Mouse (Mus musculus) CH12.LX (cell line): ENCODE results near the gene Lman1l. TPM values are rescaled to one million over a fixed set of nuclear protein-coding genes. Genes with fewer than 3 reads are reported as not detected.

ENCODE experiments used
- DNase-seq: peaks from one replicate; pipeline ENCODE4 v3.0.0-alpha.2; 2013; ENCODE audit errors: extremely low read depth
- H3K27ac ChIP-seq: 2 replicates; pipeline ENCODE4 v1.5.1; 2012; ENCODE audit warnings: low read depth, mild to moderate bottlenecking, control low read depth, moderate library complexity; ENCODE audit not compliant: insufficient read depth
- H3K27me3 ChIP-seq: replicated peaks from 2 replicates; pipeline ENCODE3; 2012; ENCODE audit warnings: inconsistent platforms
- H3K36me3 ChIP-seq, 2 experiments: replicated peaks in 1 of 2; 2 replicates each; pipeline versions ENCODE3 to v1.6.1; 2012; ENCODE audit warnings: inconsistent platforms in 1 of 2, low read length in 1 of 2, mild to moderate bottlenecking in 1 of 2, mixed read lengths in 1 of 2, moderate library complexity in 1 of 2; ENCODE audit not compliant: control insufficient read depth in 1 of 2, insufficient read depth in 1 of 2
- H3K4me1 ChIP-seq, 2 experiments: 2 replicates each; pipeline ENCODE4 v1.6.1; 2012; ENCODE audit warnings: inconsistent platforms in 1 of 2, moderate library complexity in 1 of 2; ENCODE audit not compliant: insufficient read depth in 2 of 2, control insufficient read depth in 1 of 2
- H3K4me2 ChIP-seq: 2 replicates; pipeline ENCODE4 v1.6.1; 2012; ENCODE audit warnings: low read depth, mild to moderate bottlenecking, control low read depth; ENCODE audit not compliant: poor library complexity, insufficient read depth, severe bottlenecking
- H3K4me3 ChIP-seq, 3 experiments: fragments of 150-350 bp in 1 of 3; sonication (generic) in 1 of 3; replicated peaks in 1 of 3; 2 replicates each; pipeline versions ENCODE3 to v1.5.1; 2011 to 2012; ENCODE audit warnings: low read depth in 2 of 3, low read length in 2 of 3, mild to moderate bottlenecking in 2 of 3, moderate library complexity in 2 of 3, control low read depth in 1 of 3, improper control_type of control experiment in 1 of 3, inconsistent platforms in 1 of 3, mixed read lengths in 1 of 3; ENCODE audit not compliant: poor library complexity in 1 of 3
- H3K79me2 ChIP-seq: replicated peaks from 2 replicates; pipeline ENCODE4 v1.6.1; 2012; ENCODE audit warnings: mild to moderate bottlenecking, moderate library complexity; ENCODE audit not compliant: control insufficient read depth, poor library complexity, insufficient read depth, severe bottlenecking; ENCODE audit errors: extremely low read depth
- H3K9ac ChIP-seq: 2 replicates; pipeline ENCODE4 v1.6.1; 2012; ENCODE audit warnings: low read depth, mild to moderate bottlenecking, control low read depth, moderate library complexity; ENCODE audit not compliant: insufficient read depth
- H3K9me3 ChIP-seq: replicated peaks from 2 replicates; pipeline ENCODE3; 2012; ENCODE audit warnings: low read length, inconsistent platforms, mixed read lengths
- CHD1 ChIP-seq: IDR thresholded peaks from 2 replicates; pipeline ENCODE4 v1.6.1; 2012; ENCODE audit warnings: low read depth, low read length, improper control_type of control experiment, inconsistent platforms
- CTCF ChIP-seq, 2 experiments: IDR thresholded peaks in 1 of 2; conservative IDR thresholded peaks in 1 of 2; 2 replicates each; pipeline ENCODE4 v1.5.1; 2011 to 2012; ENCODE audit warnings: low read depth in 2 of 2, low read length in 2 of 2, improper control_type of control experiment in 1 of 2, inconsistent platforms in 1 of 2, mild to moderate bottlenecking in 1 of 2, moderate library complexity in 1 of 2
- ELF1 ChIP-seq: IDR thresholded peaks from 2 replicates; pipeline ENCODE4 v1.6.1; 2014; ENCODE audit warnings: low read depth, mild to moderate bottlenecking, inconsistent platforms, low read length, improper control_type of control experiment
- EP300 ChIP-seq: IDR thresholded peaks from 2 replicates; pipeline ENCODE4 v1.6.1; 2011; ENCODE audit warnings: low read length, improper control_type of control experiment
- ETS1 ChIP-seq: conservative IDR thresholded peaks from 2 replicates; pipeline ENCODE4 v1.6.1; 2012; ENCODE audit warnings: low read depth, mild to moderate bottlenecking, inconsistent platforms, low read length, improper control_type of control experiment, moderate library complexity
- GABPA ChIP-seq: IDR thresholded peaks from 2 replicates; pipeline ENCODE4 v1.6.1; 2012; ENCODE audit warnings: low read depth, low read length, improper control_type of control experiment, inconsistent platforms; ENCODE audit not compliant: insufficient replicate concordance
- HCFC1 ChIP-seq: IDR thresholded peaks from 2 replicates; pipeline ENCODE4 v1.6.1; 2012; ENCODE audit warnings: low read depth, mild to moderate bottlenecking, inconsistent platforms, low read length, improper control_type of control experiment
- IRF4 ChIP-seq: IDR thresholded peaks from 2 replicates; pipeline ENCODE4 v1.6.1; 2014; ENCODE audit warnings: low read depth, mild to moderate bottlenecking, inconsistent platforms, low read length, improper control_type of control experiment
- MAFK ChIP-seq: IDR thresholded peaks from 2 replicates; pipeline ENCODE4 v1.6.1; 2011; ENCODE audit warnings: low read length, improper control_type of control experiment; ENCODE audit not compliant: insufficient replicate concordance
- MAZ ChIP-seq: IDR thresholded peaks from 2 replicates; pipeline ENCODE4 v1.6.1; 2012; ENCODE audit warnings: low read depth, mild to moderate bottlenecking, inconsistent platforms, low read length, improper control_type of control experiment, moderate library complexity
- MEF2A ChIP-seq: IDR thresholded peaks from 2 replicates; pipeline ENCODE4 v1.6.1; 2014; ENCODE audit warnings: low read depth, mild to moderate bottlenecking, inconsistent platforms, low read length, improper control_type of control experiment, borderline replicate concordance
- MXI1 ChIP-seq: IDR thresholded peaks from 2 replicates; pipeline ENCODE4 v1.6.1; 2011; ENCODE audit warnings: mild to moderate bottlenecking, low read depth, low read length, improper control_type of control experiment
- NELFE ChIP-seq: IDR thresholded peaks from 2 replicates; pipeline ENCODE4 v1.6.1; 2011; ENCODE audit warnings: low read depth, low read length, improper control_type of control experiment
- NRF1 ChIP-seq: IDR thresholded peaks from 2 replicates; pipeline ENCODE4 v1.6.1; 2014; ENCODE audit warnings: low read depth, mild to moderate bottlenecking, inconsistent platforms, low read length, improper control_type of control experiment, moderate library complexity
- PAX5 ChIP-seq: IDR thresholded peaks from 2 replicates; pipeline ENCODE4 v1.6.1; 2012; ENCODE audit warnings: low read length, inconsistent platforms, mixed read lengths
- POLR2A ChIP-seq: IDR thresholded peaks from 2 replicates; pipeline ENCODE4 v1.6.1; 2011; ENCODE audit warnings: low read depth, mild to moderate bottlenecking, improper control_type of control experiment, low read length
- POLR2AphosphoS2 ChIP-seq: IDR thresholded peaks from 2 replicates; pipeline ENCODE4 v1.6.1; 2011; ENCODE audit warnings: low read depth, low read length, improper control_type of control experiment
- SIN3A ChIP-seq: IDR thresholded peaks from 2 replicates; pipeline ENCODE4 v1.6.1; 2012; ENCODE audit warnings: low read length, improper control_type of control experiment, inconsistent platforms
- TCF12 ChIP-seq: IDR thresholded peaks from 2 replicates; pipeline ENCODE4 v1.6.1; 2014; ENCODE audit warnings: low read depth, mild to moderate bottlenecking, inconsistent platforms, low read length, improper control_type of control experiment
- UBTF ChIP-seq: IDR thresholded peaks from 2 replicates; pipeline ENCODE4 v1.6.1; 2012; ENCODE audit warnings: low read depth, mild to moderate bottlenecking, inconsistent platforms, low read length, improper control_type of control experiment, moderate library complexity
- USF2 ChIP-seq: conservative IDR thresholded peaks from 2 replicates; pipeline ENCODE4 v1.6.1; 2011; ENCODE audit warnings: low read depth, low read length, improper control_type of control experiment
- ZC3H11A ChIP-seq: IDR thresholded peaks from 2 replicates; pipeline ENCODE4 v1.6.1; 2012; ENCODE audit warnings: low read depth, mild to moderate bottlenecking, inconsistent platforms, low read length, improper control_type of control experiment
- ZKSCAN1 ChIP-seq: IDR thresholded peaks from 2 replicates; pipeline ENCODE4 v1.6.1; 2012; ENCODE audit warnings: low read depth, inconsistent platforms, low read length, improper control_type of control experiment, borderline replicate concordance
- ZNF384 ChIP-seq: IDR thresholded peaks from 2 replicates; pipeline ENCODE4 v1.6.1; 2012; ENCODE audit warnings: low read depth, low read length, improper control_type of control experiment, inconsistent platforms
- dilution Hi-C: fragments of 300-500 bp; cut with MboI; formaldehyde crosslinking; loops from 2 replicates; pipeline ENCODE4 v1.14.3; 2020; ENCODE audit warnings: low sequenced_read_pairs; ENCODE audit not compliant: extremely low pct_unique_long_range_greater_than_20kb, extremely low pct_ligation_motif_present
- in situ Hi-C: fragments of 300-500 bp; cut with MboI; formaldehyde crosslinking; loops from 3 replicates; pipeline ENCODE4 v1.14.3; 2019; ENCODE audit warnings: low sequenced_read_pairs, low pct_ligation_motif_present, low pct_unique_long_range_greater_than_20kb, mixed read lengths
- polyA plus RNA-seq: library from polyadenylated mRNA; unstranded; fragments of >175 nt; gene quantifications from 2 replicates; pipeline ENCODE4 v1.2.1, GENCODE M21; 2012; ENCODE audit warnings: low read depth; ENCODE audit not compliant: insufficient read length
- total RNA-seq, 2 experiments: library from RNA; depleted of rRNA; stranded (reverse); fragments of 300-350 nt in 1 of 2; fragments of >200 nt in 1 of 2; gene quantifications; 2 replicates each; pipeline ENCODE4 v1.2.3; 2012 to 2014

The Lman1l gene
- total and polyA plus RNA-seq, 3 experiments = 0.19 TPM; not detected in 2

- peaks cover 66% of the 10 kb centered on the region for H3K79me2 ChIP-seq
- dilution Hi-C loops (no loop called here), in situ Hi-C loops (no loop called here)
- H3K27me3 ChIP-seq = no peaks in the 10 kb centered on the region
- no peaks in the 10 kb centered on the region for H3K9me3 ChIP-seq
- H3K4me2 ChIP-seq = no peak overlapping the region
- no peak overlapping the region for H3K27ac ChIP-seq
- TF ChIP-seq ZKSCAN1 (no peak), NELFE (no peak), ELF1 (no peak), CTCF (conservative IDR thresholded peaks at IDR 0.05 in 1 of 2, IDR thresholded peaks at IDR 0.05 in 1 of 2; ENCODE audit: low read depth in 2 of 2, low read length in 2 of 2) (no peak), ZNF384 (peak; percentile 68), USF2 (no peak), MAFK (0 out of 2 replicates have a peak, but pooled peaks have one; percentile 57), MAZ (no peak)
- H3K4me1 ChIP-seq = peaks cover 15 to 56% of the 10 kb centered on the region in 2 experiments
- peaks cover 28 to 45% of the 10 kb centered on the region in 2 experiments for H3K36me3 ChIP-seq
- DNase-seq = no peak
- no peak overlapping the region for H3K9ac ChIP-seq
- no peak overlapping the region for H3K4me3 ChIP-seq
These were observed 56.0 kb downstream of the Lman1l start for GRCm38 (mm10) chr9:57564609-57565008.

- peak overlapping the region; percentile 30; the same call in 1 of the 2 replicates for H3K27ac ChIP-seq
- peaks cover 18 to 71% of the 10 kb centered on the region in 2 experiments for H3K4me1 ChIP-seq
- H3K27me3 ChIP-seq = no peaks in the 10 kb centered on the region
- no peak for TF ChIP-seq MAZ
- TF ChIP-seq ETS1 = 0 out of 2 replicates have a peak, but pooled peaks have one; percentile 16
- peak; percentile 55; the same call in 1 of the 2 replicates for TF ChIP-seq MXI1
- peak; percentile 64 for TF ChIP-seq EP300
- 0 out of 2 replicates have a peak, but pooled peaks have one; percentile 23 for TF ChIP-seq MEF2A
- TF ChIP-seq TCF12 = peak; percentile 50; the same call in 1 of the 2 replicates
- TF ChIP-seq NRF1 = no peak
- peak; percentile 63 for TF ChIP-seq IRF4
- TF ChIP-seq ELF1 = 0 out of 2 replicates have a peak, but pooled peaks have one; percentile 19
- TF ChIP-seq SIN3A = peak; percentile 50; the same call in 1 of the 2 replicates
- no peak for TF ChIP-seq UBTF
- TF ChIP-seq PAX5 = no peak
- TF ChIP-seq HCFC1 = no peak
- TF ChIP-seq ZC3H11A = no peak
- TF ChIP-seq POLR2AphosphoS2 = no peak
- TF ChIP-seq POLR2A = no peak
- TF ChIP-seq CHD1 = no peak
- TF ChIP-seq GABPA = no peak
- peak overlapping the region; percentile 46 to 96 (median 72) for H3K4me3 ChIP-seq
- peaks cover 11 to 29% of the 10 kb centered on the region in 2 experiments for H3K36me3 ChIP-seq
- peak overlapping the region; percentile 88 for H3K4me2 ChIP-seq
- in situ Hi-C loops = no loop called here
- H3K9ac ChIP-seq = peak overlapping the region; percentile 42
- H3K9me3 ChIP-seq = no peaks in the 10 kb centered on the region
- DNase-seq = peak; percentile 69
- peaks cover 60% of the 10 kb centered on the region for H3K79me2 ChIP-seq
- dilution Hi-C loops = no loop called here
These were observed 57.6 kb downstream of the Lman1l start for GRCm38 (mm10) chr9:57562896-57563372.
